Mouse (Mus musculus) E14TG2a.4 (cell line): ENCODE measurements at regions not wholly inside any gene's neighbourhood (a gene's known extent, or its start where the extent isn't known, plus 50 kb on each side); places are given as distances from the start of the nearest gene placed in this dataset.

Experiments
- H3K27me3 ChIP-seq: 2 replicates; pipeline ENCODE4 v1.6.1; 2014; ENCODE audit warnings: low read length, control low read depth; ENCODE audit not compliant: insufficient read depth
- H3K36me3 ChIP-seq: 2 replicates; pipeline ENCODE4 v1.6.1; 2014; ENCODE audit warnings: low read length, control low read depth; ENCODE audit not compliant: insufficient read depth
- H3K4me1 ChIP-seq: replicated peaks from 2 replicates; pipeline ENCODE4 v1.6.1; 2014; ENCODE audit warnings: low read depth, low read length, control low read depth
- H3K4me3 ChIP-seq: replicated peaks from 2 replicates; pipeline ENCODE4 v1.5.1; 2014; ENCODE audit warnings: mild to moderate bottlenecking, low read length
- H3K9me3 ChIP-seq: 2 replicates; pipeline ENCODE4 v1.6.1; 2014; ENCODE audit warnings: low read length, control low read depth
- CTCF ChIP-seq: conservative IDR thresholded peaks from 2 replicates; pipeline ENCODE4 v1.5.1; 2014; ENCODE audit warnings: low read length
- NANOG ChIP-seq: IDR thresholded peaks from 2 replicates; pipeline ENCODE4 v1.6.1; 2014; ENCODE audit warnings: borderline replicate concordance, low read length, mixed read lengths
- POU5F1 ChIP-seq: IDR thresholded peaks from 2 replicates; pipeline ENCODE4 v1.6.1; 2014; ENCODE audit warnings: low read length, borderline replicate concordance

DNA sequence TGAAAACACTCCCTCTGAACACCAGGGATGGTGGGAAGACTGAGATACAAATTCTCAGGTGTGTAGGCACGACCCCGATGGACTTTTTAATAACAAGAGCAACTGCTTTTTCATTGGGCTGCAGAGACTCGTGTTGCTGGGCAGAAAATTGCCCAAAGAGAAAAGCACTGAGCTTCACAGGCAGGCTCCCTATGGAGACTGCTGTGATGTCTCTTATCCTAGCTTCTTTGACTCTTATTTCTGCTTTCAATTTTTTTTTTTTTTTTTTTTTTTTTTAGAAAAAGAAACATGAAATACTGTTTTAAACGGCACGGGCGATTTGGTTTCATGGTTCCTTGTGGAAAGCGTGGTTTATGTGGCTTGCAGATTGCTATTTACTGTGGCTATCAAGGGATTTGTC lies 522.8 kb upstream of the Fam174a start:
- Histone ChIP-seq H3K36me3 (no peaks in the 10 kb centered on the region), H3K4me1 (no peaks in the 10 kb centered on the region), H3K4me3 (no peak overlapping the region), H3K9me3 (no peaks in the 10 kb centered on the region), H3K27me3 (no peaks in the 10 kb centered on the region)
- TF ChIP-seq NANOG (no peak), CTCF (no peak), POU5F1 (no peak)

- no peaks in the 10 kb centered on the region for H3K36me3 ChIP-seq
- H3K27me3 ChIP-seq, result no peaks in the 10 kb centered on the region
- H3K9me3 ChIP-seq, result no peaks in the 10 kb centered on the region
- no peak overlapping the region for H3K4me3 ChIP-seq
- TF ChIP-seq POU5F1 (no peak), NANOG (no peak), CTCF (no peak)
- H3K4me1 ChIP-seq, result no peaks in the 10 kb centered on the region
Observed at GRCm38 (mm10) chr1:94791052-94791451, 522.4 kb upstream of the Fam174a start.

GRCm38 (mm10) chr1:94796028-94796427 lies 517.4 kb upstream of the Fam174a start:
- no peak for TF ChIP-seq CTCF
- TF ChIP-seq POU5F1, result no peak
- Histone ChIP-seq H3K27me3 (no peaks in the 10 kb centered on the region), H3K4me1 (no peaks in the 10 kb centered on the region), H3K36me3 (no peaks in the 10 kb centered on the region), H3K9me3 (no peaks in the 10 kb centered on the region), H3K4me3 (no peak overlapping the region)

GRCm38 (mm10) chr1:94803722-94804121 lies 509.7 kb upstream of the Fam174a start:
- H3K27me3 ChIP-seq, result no peaks in the 10 kb centered on the region
- no peaks in the 10 kb centered on the region for H3K36me3 ChIP-seq
- H3K4me3 ChIP-seq, result no peak overlapping the region
- peaks cover 14% of the 10 kb centered on the region for H3K9me3 ChIP-seq
- no peak for TF ChIP-seq POU5F1
- TF ChIP-seq CTCF, result no peak
- no peak for TF ChIP-seq NANOG
- no peaks in the 10 kb centered on the region for H3K4me1 ChIP-seq

DNA sequence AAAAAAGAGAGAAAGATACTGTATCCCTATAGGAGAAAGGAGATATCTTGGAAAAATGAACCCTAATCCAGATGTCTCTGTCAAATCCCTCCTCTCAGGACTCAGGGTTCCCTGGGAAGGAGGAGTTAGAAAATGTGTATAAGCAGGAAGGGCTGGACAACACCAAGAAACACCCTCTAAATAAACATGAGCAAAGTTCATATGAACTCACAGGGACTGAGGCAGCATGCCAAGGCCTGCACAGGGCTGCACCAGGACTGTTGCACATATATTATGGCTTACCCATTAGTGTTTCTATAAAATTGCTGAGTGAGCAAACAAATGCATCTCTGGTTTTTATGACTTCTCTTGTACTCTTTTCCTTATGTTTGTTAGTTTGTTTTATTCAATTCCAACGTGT lies 508.5 kb upstream of the Fam174a start:
- TF ChIP-seq NANOG (no peak), POU5F1 (no peak), CTCF (no peak)
- no peaks in the 10 kb centered on the region for H3K4me1 ChIP-seq
- H3K36me3 ChIP-seq, result no peaks in the 10 kb centered on the region
- no peak overlapping the region for H3K4me3 ChIP-seq
- H3K9me3 ChIP-seq, result peaks cover 14% of the 10 kb centered on the region
- no peaks in the 10 kb centered on the region for H3K27me3 ChIP-seq

GRCm38 (mm10) chr1:94827628-94828027 lies 485.8 kb upstream of the Fam174a start:
- H3K36me3 ChIP-seq, result no peaks in the 10 kb centered on the region
- H3K4me1 ChIP-seq, result no peaks in the 10 kb centered on the region
- no peaks in the 10 kb centered on the region for H3K9me3 ChIP-seq
- no peaks in the 10 kb centered on the region for H3K27me3 ChIP-seq
- H3K4me3 ChIP-seq, result no peak overlapping the region
- no peak for TF ChIP-seq NANOG
- no peak for TF ChIP-seq POU5F1
- no peak for TF ChIP-seq CTCF

- H3K36me3 ChIP-seq, result no peaks in the 10 kb centered on the region
- H3K4me1 ChIP-seq, result no peaks in the 10 kb centered on the region
- H3K4me3 ChIP-seq, result no peak overlapping the region
- no peak for TF ChIP-seq NANOG
- TF ChIP-seq CTCF, result no peak
- H3K9me3 ChIP-seq, result no peaks in the 10 kb centered on the region
- H3K27me3 ChIP-seq, result no peaks in the 10 kb centered on the region
Observed at GRCm38 (mm10) chr1:94835982-94836381, 477.4 kb upstream of the Fam174a start.

DNA sequence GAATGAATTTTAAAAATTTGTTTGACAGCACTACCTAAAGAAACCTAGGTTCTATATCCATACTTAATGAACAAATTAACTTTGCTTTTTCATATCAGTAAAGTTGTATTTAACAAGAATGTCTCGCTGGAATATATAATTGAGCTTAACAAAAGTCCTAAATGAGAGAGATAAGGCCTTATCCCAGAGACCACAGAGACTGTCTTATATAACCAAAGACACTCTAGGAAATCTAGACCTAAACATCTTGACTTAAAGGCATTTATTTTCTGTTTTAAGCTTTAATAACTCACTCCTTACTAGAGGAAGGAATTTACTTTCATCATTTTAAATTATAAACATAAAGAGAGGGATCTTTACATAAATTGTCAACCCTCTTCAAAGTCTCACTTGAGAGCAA lies 461.9 kb upstream of the Fam174a start:
- H3K27me3 ChIP-seq, result no peaks in the 10 kb centered on the region
- H3K36me3 ChIP-seq, result no peaks in the 10 kb centered on the region
- no peaks in the 10 kb centered on the region for H3K4me1 ChIP-seq
- TF ChIP-seq CTCF, result no peak
- no peak for TF ChIP-seq POU5F1
- no peak for TF ChIP-seq NANOG
- no peak overlapping the region for H3K4me3 ChIP-seq
- no peaks in the 10 kb centered on the region for H3K9me3 ChIP-seq

GRCm38 (mm10) chr1:94858464-94858863 lies 455.0 kb upstream of the Fam174a start:
- TF ChIP-seq CTCF (no peak), POU5F1 (no peak), NANOG (no peak)
- no peak overlapping the region for H3K4me3 ChIP-seq
- no peaks in the 10 kb centered on the region for H3K27me3 ChIP-seq
- H3K9me3 ChIP-seq, result peaks cover 5% of the 10 kb centered on the region; the same call in 1 of the 2 replicates
- H3K36me3 ChIP-seq, result no peaks in the 10 kb centered on the region
- no peaks in the 10 kb centered on the region for H3K4me1 ChIP-seq
